Mouse (Mus musculus) urinary bladder, postnatal 0 days (tissue): Measurements from ENCODE around the gene Gm4881. TPM values are rescaled to one million over a fixed set of nuclear protein-coding genes. Genes with fewer than 3 reads are reported as not detected.

ENCODE experiments used
- microRNA-seq: library from miRNA; unstranded; fragments of <30 nt; microRNA quantifications from one replicate; pipeline ENCODE4, GENCODE M21; 2016
- polyA plus RNA-seq: library from polyadenylated mRNA; unstranded; fragments of >200 nt; fragmentation: Nextera tagmentation; extraction: Ambion mirVana; gene quantifications from 2 replicates; pipeline ENCODE4 v1.2.1, GENCODE M21; 2015

Gene Gm4881
- polyA plus RNA-seq, result not detected in 2 replicates

GRCm38 (mm10) chr7:24944257-24944950, at the start of gene Gm4881:
TSS of gene Gm4881 (minus strand) at chr7:24944494.

DNA sequence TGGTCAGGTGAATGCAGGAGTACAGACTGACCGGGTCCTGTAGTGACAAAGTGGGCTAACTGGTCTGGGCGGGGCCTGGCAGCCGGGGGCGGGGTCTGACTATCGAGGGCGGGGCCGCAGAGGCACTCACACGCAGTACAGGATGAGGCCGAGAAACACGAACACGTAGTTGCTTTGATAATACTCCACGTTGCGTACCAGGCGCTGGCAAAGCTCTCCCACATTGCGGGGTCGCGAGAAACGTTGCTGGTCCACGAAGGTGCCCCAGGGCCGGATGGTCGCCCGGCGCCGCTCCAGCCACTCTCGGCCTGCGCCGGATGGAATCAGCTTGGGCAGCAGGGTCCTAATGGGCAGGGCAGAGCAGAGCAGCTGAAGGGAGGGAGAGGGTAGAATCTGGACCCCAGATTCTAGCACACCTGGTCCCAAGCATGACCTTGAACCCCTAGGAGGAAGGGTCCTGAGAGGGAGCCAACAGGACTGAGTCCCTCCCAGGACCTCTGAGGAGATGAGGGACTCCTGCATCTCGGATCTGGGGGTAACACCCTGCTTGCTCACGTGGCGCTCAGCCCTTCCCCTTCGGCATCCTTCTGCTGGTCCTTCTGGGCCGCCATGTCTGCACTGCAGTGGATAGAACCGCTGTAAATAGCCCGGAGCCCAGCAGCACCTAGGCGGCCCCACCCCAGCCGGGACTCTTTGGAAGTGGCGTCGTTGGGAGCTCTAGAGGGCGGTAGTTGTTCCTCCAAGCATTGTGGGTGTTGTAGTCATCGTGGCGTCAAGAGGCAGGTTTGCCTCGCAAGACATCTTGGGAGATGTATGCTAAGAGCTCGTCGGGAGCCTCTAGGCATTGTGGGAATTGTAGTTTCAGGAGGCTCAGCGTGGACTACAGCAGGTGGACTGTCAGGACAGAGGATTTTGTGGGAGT, 27.9 kb upstream of the Gm4881 start, which contains the start of gene Rabac1:
Gene Rabac1, minus strand, starts transcription at position 783 of the 922 bp plus-strand sequence.

DNA sequence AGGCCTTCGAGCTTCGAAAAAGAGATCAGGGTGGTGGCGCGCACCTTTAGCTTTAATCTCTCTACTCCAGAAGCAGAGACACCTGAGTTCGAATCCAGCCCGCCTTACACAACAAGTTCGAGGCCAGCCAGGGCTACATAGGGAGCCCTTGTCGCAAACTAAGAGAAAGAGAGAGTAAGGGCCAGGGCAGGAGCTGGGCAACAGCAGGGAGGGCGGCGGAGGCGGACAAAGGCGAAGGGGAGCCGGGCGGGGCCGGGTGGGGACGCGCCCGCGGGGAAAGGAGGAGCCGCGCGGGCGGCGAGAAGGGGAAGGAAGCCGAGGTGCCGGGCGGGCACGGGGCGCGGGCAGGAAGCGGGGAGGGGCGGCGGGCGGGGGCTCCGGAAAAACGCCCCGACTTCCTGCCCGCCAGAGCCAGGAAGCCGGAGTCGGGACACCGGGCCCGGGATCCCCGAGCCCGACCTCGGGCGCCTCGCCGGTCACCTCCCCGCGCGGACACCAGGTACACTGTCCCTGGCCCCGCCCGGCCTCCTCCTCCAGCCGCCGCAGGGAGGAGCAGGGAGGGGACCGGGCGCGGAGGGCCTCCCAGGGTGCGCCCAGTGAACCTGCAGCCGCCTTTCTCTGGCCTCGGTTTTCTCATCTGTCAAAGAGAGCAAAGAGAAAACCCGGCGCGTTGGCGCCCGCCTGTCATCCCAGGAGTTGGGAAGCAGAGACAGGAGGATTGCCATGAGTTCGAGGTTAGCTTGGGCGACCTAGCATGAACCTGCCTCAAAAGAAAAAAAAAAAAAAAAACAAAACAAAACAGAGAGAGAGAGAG, 41.5 kb downstream of the Gm4881 start, which contains the start of gene Arhgef1:
Gene Arhgef1, plus strand, starts transcription at position 283 of the 814 bp plus-strand sequence.

DNA sequence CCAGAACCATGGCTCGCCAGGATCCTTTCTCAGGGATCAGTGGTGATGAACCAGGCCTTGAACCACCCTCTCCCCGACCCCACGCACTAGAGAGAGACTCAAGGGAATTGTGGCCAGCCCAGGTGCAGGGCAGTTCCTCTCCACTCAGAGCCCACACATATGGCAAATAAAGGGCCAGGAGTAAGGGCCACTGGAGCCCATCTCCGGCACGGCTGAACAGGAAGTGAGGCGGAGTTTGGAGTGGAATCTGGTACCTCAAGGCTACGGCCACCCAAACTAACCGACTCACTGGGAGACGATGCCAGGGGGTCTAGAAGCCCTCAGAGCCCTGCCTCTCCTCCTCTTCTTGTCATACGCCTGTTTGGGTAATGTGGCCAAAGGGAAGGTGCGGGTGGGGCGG, 47.1 kb downstream of the Gm4881 start, which contains the start of gene Cd79a:
Gene Cd79a, plus strand, starts transcription at position 158 of the 400 bp plus-strand sequence.

DNA sequence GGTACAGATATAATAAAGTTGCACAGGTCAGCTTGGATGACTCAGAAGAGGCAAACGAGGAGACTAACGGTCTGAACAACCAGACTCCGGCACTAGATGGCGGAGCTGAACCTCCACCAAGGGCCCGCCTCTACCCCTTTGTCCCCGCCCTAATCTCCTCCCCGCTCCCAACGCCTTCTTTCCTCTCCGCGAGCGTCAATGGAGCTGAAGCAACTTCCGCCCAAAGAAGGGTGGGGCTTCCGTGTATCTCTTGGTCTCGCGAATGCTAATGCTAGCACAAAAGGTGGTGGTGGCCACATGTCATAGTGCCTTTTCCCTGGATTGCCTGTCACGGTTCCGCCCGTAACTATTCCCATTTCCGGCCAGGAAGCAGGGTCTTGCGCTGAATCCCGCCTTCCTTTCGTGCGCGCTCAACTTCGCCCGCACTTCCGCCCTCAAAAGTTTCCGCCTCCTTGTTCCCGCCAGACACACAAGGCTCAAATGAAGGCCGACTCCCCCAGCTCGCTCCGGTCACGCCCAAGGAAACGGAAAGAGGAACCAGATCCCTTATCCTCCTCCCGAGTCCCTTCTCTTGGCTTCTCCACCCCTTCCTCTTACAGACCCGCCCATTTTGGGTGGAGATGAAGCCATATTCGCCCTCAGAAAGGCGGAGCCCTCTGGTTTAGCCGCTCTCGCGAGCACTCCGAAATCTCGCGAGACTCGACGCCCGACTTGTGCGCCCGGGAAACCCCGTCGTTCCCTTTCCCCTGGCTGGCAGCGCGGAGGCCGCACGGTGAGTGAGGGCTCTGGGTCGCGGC, 60.2 kb downstream of the Gm4881 start, which contains the start of gene Rps19:
Gene Rps19, plus strand, starts transcription at position 476 of the 797 bp plus-strand sequence.

Small RNA genes within 50 kb of the gene (microRNA-seq; reads per million reads assigned to microRNA genes)
- gene Mir7046 (not detected), gene Mir7047 (not detected)

Other genes starting within 250 kb of the Gm4881 start
- not detected in 2 replicates for gene BC049730, start 235.3 kb downstream of the Gm4881 start, polyA plus RNA-seq
- not detected in 2 replicates for gene Gm4763, start 217.6 kb downstream of the Gm4881 start, polyA plus RNA-seq
- 0.82 TPM in 1 of 2 replicates, not detected in the other for gene Cd177, start 184.2 kb downstream of the Gm4881 start, polyA plus RNA-seq
- gene Ceacam10, start 167.3 kb downstream of the Gm4881 start, polyA plus RNA-seq, result 0.45 TPM in 1 of 2 replicates, not detected in the other
- 10.0 and 14.4 TPM in 2 replicates for gene Gm9844, start 82.3 kb downstream of the Gm4881 start, polyA plus RNA-seq
- not detected in 2 replicates for gene Lypd4, start 74.6 kb downstream of the Gm4881 start, polyA plus RNA-seq
- not detected in 2 replicates for gene Dmrtc2, start 74.4 kb downstream of the Gm4881 start, polyA plus RNA-seq
- gene Rps19, start 60.1 kb downstream of the Gm4881 start, polyA plus RNA-seq, result 1,704 and 2,076 TPM in 2 replicates
- gene Cd79a, start 47.1 kb downstream of the Gm4881 start, polyA plus RNA-seq, result 0.23 and 0.60 TPM in 2 replicates
- gene Arhgef1, start 41.6 kb downstream of the Gm4881 start, polyA plus RNA-seq, result 58.8 and 65.4 TPM in 2 replicates
- gene Rabac1, start 28.3 kb upstream of the Gm4881 start, polyA plus RNA-seq, result 315 and 376 TPM in 2 replicates
- gene Atp1a3, start 61.5 kb upstream of the Gm4881 start, polyA plus RNA-seq, result 1.2 and 4.7 TPM in 2 replicates
- 2.3 and 2.5 TPM in 2 replicates for gene Grik5, start 127.9 kb upstream of the Gm4881 start, polyA plus RNA-seq
- 12.6 and 13.3 TPM in 2 replicates for gene Zfp574, start 128.1 kb upstream of the Gm4881 start, polyA plus RNA-seq
- 0.53 and 0.61 TPM in 2 replicates for gene Pou2f2, start 235.2 kb upstream of the Gm4881 start, polyA plus RNA-seq